Mouse (Mus musculus): ENCODE measurements around the gene Acsl3.
A peak's percentile ranks its signal among the peaks of the same experiment; 100 is the strongest.

The Acsl3 gene

DNA sequence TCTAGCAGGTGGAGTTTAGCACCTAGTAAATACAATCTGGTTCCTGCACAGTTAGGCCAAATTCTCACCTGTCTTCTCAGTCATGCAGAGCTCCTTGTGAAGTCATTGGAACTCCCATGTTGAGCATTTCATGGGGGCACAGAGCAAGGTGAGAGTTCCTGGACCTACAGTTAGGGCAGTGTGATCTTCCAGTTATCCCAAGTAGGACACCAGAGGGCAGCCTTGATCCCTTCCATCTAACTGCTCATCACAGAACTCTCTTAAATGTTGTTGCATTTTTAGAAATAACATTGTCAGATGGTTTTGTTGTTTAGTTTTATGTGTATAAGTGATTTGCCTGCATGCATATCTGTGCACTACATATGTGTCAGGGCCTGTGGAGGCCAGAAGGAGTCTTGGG, 29.2 kb downstream of the Acsl3 start:
- no peak for DNase-seq (ENCODE audit: low read depth, low spot score)

DNA sequence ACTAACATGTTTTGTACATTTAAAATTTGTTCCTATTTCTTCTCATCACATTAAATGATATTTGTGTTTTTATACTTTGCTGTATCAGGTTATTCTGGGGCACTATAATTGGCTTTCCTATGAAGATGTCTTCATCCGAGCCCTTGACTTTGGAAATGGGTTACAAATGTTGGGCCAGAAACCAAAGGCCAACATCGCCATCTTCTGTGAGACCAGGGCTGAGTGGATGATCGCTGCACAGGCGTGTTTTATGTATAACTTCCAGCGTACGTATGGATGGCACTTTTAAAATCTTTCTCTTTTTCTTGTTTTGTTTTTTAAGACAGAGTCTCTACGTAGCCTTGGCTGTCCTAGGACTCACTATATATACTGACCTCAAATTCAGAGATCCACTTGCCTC, 30.5 kb downstream of the Acsl3 start:
- no peak for DNase-seq (ENCODE audit: low read depth, low spot score)

DNA sequence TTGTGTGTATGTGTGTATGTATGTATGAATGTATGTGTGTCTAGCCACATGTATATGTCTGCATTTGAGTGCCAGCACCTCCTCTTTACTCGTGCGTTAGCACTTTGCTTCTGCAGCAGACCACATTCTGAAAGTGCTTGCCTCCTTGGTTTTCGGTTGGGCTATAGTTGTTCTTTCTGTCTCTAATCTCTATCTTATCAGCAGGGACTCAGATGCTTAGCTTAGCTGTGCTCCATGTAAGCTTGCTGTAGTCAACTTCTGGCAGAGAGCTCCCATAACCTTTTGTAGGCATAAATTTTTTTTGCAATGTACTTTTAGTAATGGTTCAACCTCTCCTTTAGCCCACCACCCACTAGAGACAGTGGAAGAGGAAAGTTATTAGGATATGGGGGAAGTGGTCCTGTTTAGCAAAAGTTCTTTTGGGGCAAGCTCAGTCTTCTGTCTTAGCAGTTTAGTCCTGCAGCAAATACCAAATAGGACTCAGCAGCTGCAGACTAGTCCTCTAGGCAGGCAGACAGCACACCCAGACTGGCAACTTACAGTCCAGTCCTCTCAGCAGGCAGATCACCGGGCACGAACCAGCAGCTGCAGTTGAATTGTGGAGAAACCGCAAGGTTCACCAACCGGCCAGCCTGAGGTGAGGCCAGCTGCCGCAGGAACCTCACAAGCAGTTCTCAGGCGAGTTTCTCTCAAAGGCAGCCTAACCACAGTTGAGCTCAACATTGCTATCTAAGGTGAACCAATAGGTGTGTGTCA, 37.1 kb downstream of the Acsl3 start:
- DNase-seq (ENCODE audit: low read depth, low spot score), result no peak

DNA sequence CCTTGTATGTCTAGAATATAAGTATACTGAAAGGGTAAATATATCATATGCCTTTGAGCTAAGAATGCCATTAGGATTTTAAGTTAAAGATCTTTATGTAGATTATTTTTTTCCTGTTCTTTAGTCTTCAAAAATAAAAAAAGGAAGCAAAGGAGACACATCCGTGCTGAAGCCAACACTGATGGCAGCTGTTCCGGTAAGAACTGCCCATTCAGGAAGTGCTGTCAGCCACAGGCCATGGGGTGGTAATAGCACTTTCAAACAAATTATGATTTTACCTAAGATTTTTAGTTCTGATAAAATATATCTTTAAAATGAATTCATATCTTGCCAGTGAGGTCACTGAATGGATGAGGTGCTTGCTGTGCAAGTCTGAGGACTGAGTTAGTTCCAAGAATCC, 38.7 kb downstream of the Acsl3 start:
- no peak for DNase-seq (ENCODE audit: low read depth, low spot score)

DNA sequence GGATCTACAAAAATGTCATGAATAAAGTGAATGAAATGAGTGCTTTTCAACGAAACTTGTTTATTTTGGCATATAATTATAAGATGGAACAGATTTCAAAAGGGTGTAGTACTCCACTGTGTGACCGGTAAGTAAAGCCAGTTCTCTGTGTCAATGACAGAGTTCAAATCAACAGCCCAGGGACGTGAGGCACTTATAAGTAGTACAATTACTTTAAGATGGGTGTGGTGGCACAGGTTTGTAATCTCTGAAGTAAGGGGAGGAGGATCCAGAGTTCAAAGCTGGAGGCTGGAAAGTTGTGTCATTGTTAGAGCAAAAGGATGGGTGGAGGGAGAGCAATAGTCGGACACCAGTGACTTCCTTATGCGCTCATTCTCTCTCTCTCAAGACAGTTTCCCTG, 39.3 kb downstream of the Acsl3 start:
- DNase-seq (ENCODE audit: low read depth, low spot score), result no peak

DNA sequence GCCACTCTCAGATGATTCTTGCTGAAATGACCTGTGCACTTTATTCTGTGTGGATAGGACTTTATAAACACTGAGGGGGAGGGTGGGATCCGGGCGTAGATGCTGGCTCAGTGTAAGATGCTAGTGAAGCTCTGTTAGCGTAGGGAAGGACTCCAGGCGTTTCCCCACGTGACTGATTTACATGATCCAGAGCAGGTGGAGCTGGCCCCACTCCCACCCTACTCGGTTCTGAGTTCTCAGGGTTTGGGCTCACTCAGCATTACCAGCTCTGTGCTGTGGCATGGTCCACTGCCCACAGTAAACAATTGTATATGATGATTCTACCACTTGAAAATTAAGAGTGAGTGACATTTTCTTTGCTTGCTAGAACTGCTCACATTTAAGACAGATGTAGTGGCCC, 40.5 kb downstream of the Acsl3 start:
- DNase-seq (ENCODE audit: low read depth, low spot score), result no peak

DNA sequence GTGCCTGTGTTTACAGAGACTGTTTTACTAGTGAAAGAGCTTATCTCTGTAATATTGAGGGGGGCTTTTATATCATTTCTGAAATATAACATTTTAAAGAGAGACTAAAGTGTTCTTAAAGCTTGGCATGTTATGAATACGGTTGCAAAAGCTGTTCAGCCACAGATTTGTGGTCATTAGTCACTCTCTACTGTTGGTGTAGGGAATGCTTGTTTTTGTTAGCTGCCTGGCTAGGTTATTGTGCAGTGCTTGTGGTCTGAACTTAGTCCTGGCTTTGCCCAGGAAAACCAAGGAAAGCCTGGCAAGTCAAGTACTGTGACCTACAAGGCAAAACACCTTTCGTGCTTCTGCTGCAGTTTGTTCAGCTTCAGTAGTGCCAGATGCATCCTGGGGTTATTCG, 44.1 kb downstream of the Acsl3 start:
- no peak for DNase-seq (ENCODE audit: low read depth, low spot score)

DNA sequence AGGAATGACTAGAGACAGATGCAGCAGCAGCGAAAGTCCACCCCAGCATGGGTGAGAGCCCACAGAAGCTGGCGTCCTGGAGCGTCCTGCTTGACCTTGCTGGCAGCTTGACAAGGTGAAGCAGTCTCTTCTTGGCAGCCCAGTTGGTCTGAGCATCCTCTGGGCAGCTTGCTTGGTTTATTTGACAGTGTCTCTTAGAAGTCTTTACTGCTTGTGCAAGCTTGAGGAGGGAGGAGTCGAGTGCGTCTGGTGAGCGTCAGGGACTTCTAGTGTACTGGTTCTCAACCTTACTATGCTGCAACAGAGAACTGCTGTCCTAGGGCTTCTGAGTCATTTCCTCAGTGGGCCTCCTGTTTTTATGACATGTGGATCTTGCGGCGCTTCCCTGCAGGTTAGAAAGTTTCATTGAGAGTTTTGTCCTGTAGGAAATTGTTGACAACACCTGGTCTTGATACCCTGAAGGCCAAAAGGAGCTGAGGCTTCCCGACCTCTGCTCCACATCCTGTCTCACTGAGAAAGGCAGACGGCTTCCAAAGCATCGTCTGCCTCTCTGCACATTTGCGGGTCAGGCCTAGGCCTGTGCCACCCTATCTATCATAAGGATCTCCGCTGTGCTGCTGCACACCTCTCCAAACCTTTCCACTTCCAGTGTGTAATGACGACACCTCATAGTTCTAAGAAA, 44.8 kb downstream of the Acsl3 start:
- DNase-seq (ENCODE audit: low read depth, low spot score), result no peak

DNA sequence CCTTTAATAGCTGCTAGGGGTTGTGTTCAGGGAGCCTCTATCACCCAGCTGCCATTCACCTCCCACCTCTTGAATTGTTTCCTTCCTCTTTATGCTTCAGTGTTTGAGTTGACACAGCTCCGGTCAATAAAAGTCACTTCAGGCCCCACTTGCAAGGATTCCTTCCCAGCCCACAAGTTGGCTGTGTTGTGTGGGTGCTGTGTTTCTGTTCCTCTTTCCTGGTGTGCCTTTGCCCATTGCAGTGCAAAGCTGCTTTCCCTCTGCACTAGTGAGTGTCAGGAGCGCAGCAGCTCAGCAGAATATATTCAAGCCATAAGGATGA, 45.3 kb downstream of the Acsl3 start:
- DNase-seq (ENCODE audit: low read depth, low spot score), result no peak

DNA sequence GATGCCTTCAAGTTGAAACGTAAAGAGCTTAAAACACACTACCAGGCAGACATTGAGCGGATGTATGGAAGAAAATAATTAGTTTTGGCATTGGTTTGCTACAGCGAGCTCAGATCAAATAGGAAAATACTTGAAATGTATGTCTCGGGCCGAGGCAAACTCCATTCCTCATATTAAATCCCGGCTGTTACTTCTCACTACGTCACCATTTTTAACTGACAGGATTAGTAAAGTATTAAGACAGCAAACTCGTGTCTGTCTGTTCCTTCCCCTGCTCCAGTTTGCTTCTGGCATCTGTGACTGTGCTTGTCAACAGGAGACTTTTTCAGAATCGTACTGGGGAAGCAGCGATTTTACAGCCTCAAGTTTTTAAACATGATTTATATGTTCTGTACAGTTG, 48.7 kb downstream of the Acsl3 start:
- no peak for DNase-seq (ENCODE audit: low read depth, low spot score)

DNA sequence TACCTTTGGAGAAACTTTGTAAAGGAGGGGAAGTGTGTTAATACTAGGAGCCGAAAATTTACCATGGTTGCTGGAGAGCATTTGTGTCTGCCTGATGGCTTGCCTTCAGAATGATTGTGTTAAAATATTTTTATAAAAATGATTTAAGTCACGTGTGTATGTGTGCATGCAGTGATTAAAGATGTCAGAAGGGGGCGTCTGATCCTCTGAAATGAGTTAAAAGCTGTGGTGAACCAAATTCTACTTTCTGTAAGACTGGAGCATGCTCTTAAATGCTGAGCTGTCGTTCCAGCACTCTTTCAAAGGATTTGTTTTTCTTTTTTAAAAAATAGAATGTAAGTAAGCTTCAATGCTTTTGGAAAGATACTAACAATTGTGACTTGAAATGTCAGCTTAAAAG, 49.7 kb downstream of the Acsl3 start:
- no peak for DNase-seq (ENCODE audit: low read depth, low spot score)

DNA sequence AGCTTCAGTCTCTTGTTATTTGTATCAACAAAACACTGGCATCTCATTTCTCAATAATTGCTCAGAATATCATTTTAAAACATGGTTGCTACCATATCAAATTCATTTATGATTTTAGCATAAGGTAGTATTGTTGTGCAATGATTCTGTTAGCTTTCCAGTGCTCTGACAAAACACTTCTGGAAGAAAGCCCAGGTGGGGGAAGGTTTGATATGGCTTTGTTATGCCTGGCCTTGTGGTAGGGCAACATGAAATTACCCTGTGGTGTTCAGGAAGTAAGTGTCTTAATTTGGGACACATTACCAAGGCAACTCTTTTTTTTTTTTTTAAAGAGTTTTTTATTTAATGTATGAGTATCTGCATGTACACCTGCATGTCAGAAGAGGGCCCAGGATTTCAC, 52.4 kb downstream of the Acsl3 start:
- no peak for DNase-seq (ENCODE audit: low read depth, low spot score)

DNA sequence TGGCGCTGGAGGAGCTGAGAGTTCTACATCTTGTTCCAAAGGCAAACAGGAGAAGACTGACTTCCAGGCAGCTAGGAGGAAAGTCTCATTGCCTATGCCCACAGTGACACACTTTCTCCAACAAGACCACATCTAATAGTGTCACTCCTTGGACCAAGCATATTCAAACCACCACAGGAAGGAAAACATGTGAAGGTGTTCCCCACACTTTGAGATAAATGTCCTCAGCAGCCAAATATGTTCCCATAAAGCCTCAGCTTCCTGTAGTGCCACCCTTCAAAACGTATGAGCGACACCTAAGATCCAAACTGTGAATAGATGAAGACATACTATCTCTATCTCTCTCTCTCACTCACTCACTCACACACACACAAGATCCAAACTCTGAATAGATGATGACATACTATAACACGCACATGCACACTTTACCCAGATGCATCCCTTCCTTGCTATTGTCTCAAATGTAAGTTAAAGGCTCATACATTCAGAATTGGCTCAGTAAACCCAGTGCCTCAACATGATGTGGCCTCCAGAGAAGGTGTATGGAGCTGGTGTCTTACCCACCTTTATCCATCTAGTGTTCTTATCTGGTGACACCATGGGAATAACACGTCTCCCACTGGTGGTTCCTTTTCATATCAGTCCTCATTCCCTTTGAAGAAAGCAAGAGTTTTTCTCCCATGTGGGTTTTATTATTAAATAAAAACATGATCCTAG, 53.1 kb downstream of the Acsl3 start:
- DNase-seq (ENCODE audit: low read depth, low spot score), result no peak

DNA sequence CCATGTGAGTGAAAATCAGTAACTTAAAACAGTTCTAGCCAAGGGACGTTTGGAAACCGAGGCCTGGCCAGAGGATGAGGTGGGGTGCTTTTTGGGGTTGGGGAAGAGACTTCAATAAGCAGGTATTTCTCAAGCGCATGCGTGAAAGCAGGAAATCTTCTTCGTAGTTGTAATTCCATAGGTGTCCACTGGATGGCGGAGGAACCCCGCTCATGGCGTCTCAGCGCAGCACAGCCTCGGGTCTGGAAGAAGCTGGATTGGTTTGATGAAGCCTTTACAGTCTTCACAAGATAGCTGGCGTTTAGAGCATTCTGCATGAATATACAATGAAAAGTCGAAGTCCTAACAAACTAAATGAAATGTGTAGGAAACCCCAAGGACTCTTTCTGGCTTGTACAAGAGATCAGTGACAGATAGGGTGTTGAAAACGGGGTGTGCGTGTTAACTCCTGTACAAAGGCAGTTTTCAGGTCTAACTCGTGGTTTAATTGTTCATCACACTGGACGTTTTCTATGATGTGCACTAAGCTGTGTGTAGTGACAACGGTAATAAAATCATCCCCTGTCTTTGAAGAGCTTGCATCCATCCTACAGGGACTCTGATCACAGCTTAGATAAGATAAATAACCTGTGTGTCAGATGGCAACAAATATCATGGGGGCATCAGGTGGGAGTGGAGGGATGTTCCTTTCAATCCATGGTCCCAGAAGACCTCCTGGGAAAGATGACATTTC, 67.0 kb downstream of the Acsl3 start:
- peak; percentile 84 for DNase-seq (ENCODE audit: low read depth, low spot score)

DNA sequence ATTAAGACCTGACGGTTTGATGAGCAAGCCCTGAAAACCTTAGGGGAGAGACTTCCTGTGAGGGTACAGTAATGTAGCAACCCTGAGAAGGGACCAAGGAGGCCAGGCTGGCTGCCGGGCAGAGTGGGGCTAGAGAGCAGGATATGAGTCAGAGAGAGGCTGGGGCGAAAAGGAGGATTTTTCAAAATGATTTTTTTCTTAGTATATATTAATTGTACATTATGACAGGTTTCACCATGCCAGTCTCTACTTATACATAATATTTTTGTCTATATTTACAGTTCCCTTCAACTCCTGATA, 67.5 kb downstream of the Acsl3 start:
- DNase-seq (ENCODE audit: low read depth, low spot score), result peak; percentile 7

DNA sequence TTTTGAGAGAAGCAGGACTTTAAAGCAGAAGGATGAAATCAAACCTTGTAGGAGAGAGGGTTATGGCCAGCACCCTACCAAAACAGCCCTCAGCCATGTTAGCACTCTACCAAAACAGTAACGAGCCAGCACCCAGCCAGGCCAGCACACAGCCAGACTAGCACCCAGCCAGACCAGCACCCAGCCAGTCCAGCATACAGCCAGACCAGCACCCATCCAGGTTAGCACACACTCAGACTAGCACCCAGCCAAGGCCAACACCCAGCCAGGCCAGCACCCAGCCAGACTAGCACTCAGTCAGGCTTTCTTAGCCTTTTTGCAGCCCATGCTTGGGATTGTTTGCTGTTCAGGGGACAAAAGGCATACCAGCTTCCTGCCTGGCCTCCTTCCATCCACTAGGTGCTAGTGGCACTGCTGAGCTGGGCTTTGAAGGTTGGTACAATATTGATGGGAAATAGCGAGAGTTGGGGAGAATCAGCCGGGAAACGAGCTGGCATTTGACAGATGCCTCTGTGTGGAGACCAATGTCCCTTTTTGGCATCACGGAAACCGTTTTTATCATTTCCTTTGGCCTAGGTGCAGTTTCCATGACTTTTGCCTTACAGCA, 68.1 kb downstream of the Acsl3 start:
- no peak for DNase-seq (ENCODE audit: low read depth, low spot score)

DNA sequence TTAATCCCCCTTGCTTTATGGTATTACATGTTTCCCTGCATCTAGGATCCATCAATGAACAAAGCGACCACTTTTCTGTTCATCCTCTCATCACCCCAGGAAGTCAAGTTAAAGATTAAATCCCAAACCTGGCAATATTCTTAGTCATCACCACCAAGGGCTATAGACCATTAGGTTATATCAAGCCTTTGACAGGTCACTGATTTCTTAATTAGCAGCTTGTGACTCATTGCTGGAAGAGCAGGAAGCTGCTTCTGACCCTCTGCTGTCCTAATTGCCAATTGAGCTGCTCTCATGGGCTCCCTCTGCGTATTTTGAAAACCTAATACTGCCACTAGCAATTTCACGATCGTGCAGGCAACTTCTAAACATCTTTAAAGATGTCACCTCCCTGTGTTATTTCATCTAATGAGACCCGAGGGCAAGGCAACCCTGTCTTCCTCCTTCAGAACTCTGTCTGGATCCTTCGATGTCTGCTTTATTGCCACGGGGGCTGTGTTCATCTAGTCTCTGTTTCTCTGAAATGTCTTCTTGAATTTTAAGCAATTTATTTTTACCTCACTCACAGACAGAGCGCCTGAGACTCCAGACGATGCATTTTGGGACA, 72.6 kb downstream of the Acsl3 start:
- DNase-seq (ENCODE audit: low read depth, low spot score), result no peak

DNA sequence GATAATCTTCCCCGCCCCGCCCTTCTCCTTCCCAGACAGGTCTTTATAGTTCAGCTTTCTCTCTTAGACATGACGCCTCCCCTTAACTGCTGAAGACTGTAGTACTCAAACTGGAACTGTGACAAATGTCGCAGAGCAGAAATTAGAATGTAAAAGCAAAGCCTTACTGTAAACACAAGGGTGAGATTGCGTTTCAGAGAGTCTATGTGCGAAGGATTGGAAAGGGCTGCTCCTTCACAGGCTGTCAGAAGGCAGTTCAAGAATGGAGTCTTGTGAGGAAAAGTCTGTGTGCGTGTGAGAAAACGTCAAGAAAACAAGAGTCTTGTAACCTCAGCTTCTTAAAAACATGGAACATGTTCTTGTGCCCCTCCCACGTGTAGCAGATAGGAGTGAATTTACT, 74.7 kb downstream of the Acsl3 start:
- DNase-seq (ENCODE audit: low read depth, low spot score), result no peak

DNA sequence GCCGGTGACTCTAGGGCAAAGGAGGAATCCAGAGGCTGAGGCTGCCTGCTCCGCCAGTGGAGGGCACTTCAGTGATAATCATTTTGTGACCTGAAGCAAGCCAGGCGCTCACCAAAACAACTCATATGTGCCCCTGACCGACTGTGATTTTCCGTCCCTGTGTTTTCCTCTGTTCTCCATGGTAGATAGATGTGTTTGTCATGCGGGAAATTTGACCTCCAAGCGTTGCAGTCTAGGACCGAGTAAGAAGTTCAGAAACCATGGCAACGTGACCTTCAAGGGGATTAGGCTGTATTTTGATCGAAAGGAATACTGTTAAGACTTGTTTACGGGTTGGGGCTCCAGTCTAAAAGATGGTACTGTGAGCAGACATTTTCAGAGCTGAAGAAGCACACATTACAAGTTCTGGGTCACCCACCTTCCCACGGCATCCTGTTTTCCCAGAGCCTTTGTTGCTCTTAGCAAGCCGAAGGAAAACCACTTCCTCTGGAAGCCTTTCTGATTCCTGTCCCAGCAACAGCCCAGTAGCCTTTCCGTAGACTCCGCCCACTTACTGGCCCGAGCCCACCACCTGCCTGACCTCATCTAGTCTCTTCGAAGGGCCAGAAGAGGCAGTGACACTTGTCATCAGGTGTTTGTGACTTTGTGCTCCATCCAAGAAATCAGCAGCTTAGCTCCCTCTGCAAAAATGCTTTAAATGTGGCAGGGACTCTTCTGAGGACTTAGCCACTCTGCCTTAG, 76.8 kb downstream of the Acsl3 start:
- DNase-seq (ENCODE audit: low read depth, low spot score), result no peak

DNA sequence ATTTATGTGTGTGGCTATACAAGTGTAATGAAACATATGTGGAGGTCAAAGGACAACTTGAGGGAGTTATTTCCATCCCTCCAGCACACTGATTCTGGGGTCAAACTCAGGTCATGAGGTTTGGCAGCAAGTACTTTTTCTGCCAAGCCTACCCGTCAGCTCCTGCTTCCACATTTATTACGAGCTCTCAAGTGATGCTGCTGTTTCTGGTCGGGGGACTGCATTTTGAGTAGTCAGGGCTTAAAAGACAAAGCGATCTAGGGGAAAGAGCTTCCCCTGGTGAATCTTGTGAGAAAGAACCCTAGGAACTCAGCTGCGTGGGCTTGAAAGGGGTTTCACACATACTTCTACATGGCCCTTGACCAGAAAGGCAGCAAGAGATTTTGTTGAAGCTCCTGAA, 80.0 kb downstream of the Acsl3 start:
- DNase-seq (ENCODE audit: low read depth, low spot score), result no peak

DNA sequence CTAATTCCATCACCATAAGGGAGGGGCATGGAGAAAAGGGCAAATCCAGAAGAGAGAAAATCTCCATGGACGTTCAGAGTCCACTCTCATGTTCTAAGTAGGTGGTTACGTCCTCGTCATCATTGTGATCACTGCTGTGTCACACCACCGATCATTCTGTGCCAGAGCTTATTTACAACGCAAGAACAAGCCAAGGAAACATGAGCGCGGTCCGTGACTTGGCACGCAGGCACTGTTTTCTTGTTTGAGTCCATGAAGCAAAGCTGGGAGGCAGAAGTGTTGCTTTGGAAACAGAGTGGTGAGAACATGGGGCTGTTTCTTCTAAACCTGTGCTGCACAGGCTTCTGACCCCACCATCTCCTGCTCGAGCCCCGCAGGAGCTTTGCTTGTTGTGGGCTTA, 83.1 kb downstream of the Acsl3 start:
- DNase-seq (ENCODE audit: low read depth, low spot score), result no peak

Data from CD4-positive helper T cell, adult 2 months (primary cell).